Mouse (Mus musculus): Measurements from ENCODE around the gene Hist1h4h. TPM values are rescaled to one million over a fixed set of nuclear protein-coding genes. Genes with fewer than 3 reads are reported as not detected.
"Not testable (repeated sequence)": the region's sequence is repeated elsewhere in the genome, so short reads cannot be mapped to it uniquely, and the experiment has no call there.

The Hist1h4h gene
- polyA plus RNA-seq, 1 experiment from 2014 or later, result 3.3 TPM

GRCm38 (mm10) chr13:23575271-23575851, 44.5 kb downstream of the Hist1h4h start, which contains the start of gene Hist1h3d:
Gene Hist1h3d, plus strand, starts transcription at chr13:23575763.
- Histone ChIP-seq H3K9me3 (ENCODE audit: control insufficient read depth, low read length) (no peaks in the 10 kb centered on the region), H3K4me2 (peak within 1 kb of the TSS; percentile 92), H3K36me3 (ENCODE audit: control insufficient read depth, insufficient read depth, low read length) (no peaks in the 10 kb centered on the region), H3K4me3 (ENCODE audit: low read depth, low read length) (peak within 1 kb of the TSS; percentile 53), H3K9ac (ENCODE audit: low read depth, low read length) (peak within 1 kb of the TSS; percentile 89), H3K27ac (ENCODE audit: low read depth, low read length) (peak within 1 kb of the TSS; percentile 99), H3K27me3 (replicated peaks; ENCODE audit: control insufficient read depth, insufficient read depth, low read length) (no peaks in the 10 kb centered on the region), H3K4me1 (replicated peaks; ENCODE audit: control insufficient read depth, insufficient read depth, low read length) (peaks cover 7% of the 10 kb centered on the region)
- ATAC-seq (replicated peaks; ENCODE audit: low FRiP score) (peak; percentile 50), DNase-seq (ENCODE audit: low spot score) (no peak)
- whole genome bisulfite sequencing, result 1% methylated on average over 18 of the region's 18 CpGs

GRCm38 (mm10) chr13:23575864-23576313, 45.0 kb downstream of the Hist1h4h start:
- H3K27ac ChIP-seq (ENCODE audit: low read depth, low read length), result peak overlapping the region; percentile 99
- not testable (repeated sequence) for H3K36me3 ChIP-seq (ENCODE audit: control insufficient read depth, insufficient read depth, low read length); H3K27me3 ChIP-seq (replicated peaks; ENCODE audit: control insufficient read depth, insufficient read depth, low read length); DNase-seq (ENCODE audit: low spot score); H3K9me3 ChIP-seq (ENCODE audit: control insufficient read depth, low read length); H3K4me1 ChIP-seq (replicated peaks; ENCODE audit: control insufficient read depth, insufficient read depth, low read length); ATAC-seq (replicated peaks; ENCODE audit: low FRiP score)
- H3K9ac ChIP-seq (ENCODE audit: low read depth, low read length), result peak overlapping the region; percentile 89
- whole genome bisulfite sequencing, result under 1% methylated on average over 9 of the region's 40 CpGs
- H3K4me2 ChIP-seq, result peak overlapping the region; percentile 92
- H3K4me3 ChIP-seq (ENCODE audit: low read depth, low read length), result peak overlapping the region; percentile 53

GRCm38 (mm10) chr13:23576351-23576881, 45.6 kb downstream of the Hist1h4h start:
- H3K4me1 ChIP-seq (replicated peaks; ENCODE audit: control insufficient read depth, insufficient read depth, low read length), result peaks cover 11% of the 10 kb centered on the region

GRCm38 (mm10) chr13:23576906-23577639, 46.2 kb downstream of the Hist1h4h start:
- H3K9me3 ChIP-seq (ENCODE audit: control insufficient read depth, low read length), result no peaks in the 10 kb centered on the region
- peaks cover 14% of the 10 kb centered on the region for H3K4me1 ChIP-seq (replicated peaks; ENCODE audit: control insufficient read depth, insufficient read depth, low read length)
- 43% methylated on average over 6 of the region's 6 CpGs for WGBS
- no peak for ATAC-seq (replicated peaks; ENCODE audit: low FRiP score)
- H3K4me2 ChIP-seq, result peak overlapping the region; percentile 92
- H3K4me3 ChIP-seq (ENCODE audit: low read depth, low read length), result peak overlapping the region; percentile 53
- H3K27ac ChIP-seq (ENCODE audit: low read depth, low read length), result peak overlapping the region; percentile 99
- H3K36me3 ChIP-seq (ENCODE audit: control insufficient read depth, insufficient read depth, low read length), result no peaks in the 10 kb centered on the region
- H3K27me3 ChIP-seq (replicated peaks; ENCODE audit: control insufficient read depth, insufficient read depth, low read length), result no peaks in the 10 kb centered on the region
- no peak for DNase-seq (ENCODE audit: low spot score)
- peak overlapping the region; percentile 89 for H3K9ac ChIP-seq (ENCODE audit: low read depth, low read length)

More at GRCm38 (mm10) chr13:23576351-23576881, 45.6 kb downstream of the Hist1h4h start:
- ATAC-seq (replicated peaks; ENCODE audit: low FRiP score), result no peak
- WGBS, result 6% methylated on average over 7 of the region's 7 CpGs
- H3K4me2 ChIP-seq, result peak overlapping the region; percentile 92
- peak overlapping the region; percentile 89 for H3K9ac ChIP-seq (ENCODE audit: low read depth, low read length)
- H3K4me3 ChIP-seq (ENCODE audit: low read depth, low read length), result peak overlapping the region; percentile 53
- H3K27ac ChIP-seq (ENCODE audit: low read depth, low read length), result peak overlapping the region; percentile 99
- no peaks in the 10 kb centered on the region for H3K36me3 ChIP-seq (ENCODE audit: control insufficient read depth, insufficient read depth, low read length)
- H3K9me3 ChIP-seq (ENCODE audit: control insufficient read depth, low read length), result no peaks in the 10 kb centered on the region
- peak; percentile 55 for DNase-seq (ENCODE audit: low spot score)
- H3K27me3 ChIP-seq (replicated peaks; ENCODE audit: control insufficient read depth, insufficient read depth, low read length), result no peaks in the 10 kb centered on the region

- Histone ChIP-seq H3K36me3 (ENCODE audit: control insufficient read depth, insufficient read depth, low read length) (no peaks in the 10 kb centered on the region), H3K9me3 (ENCODE audit: control insufficient read depth, low read length) (no peaks in the 10 kb centered on the region), H3K4me2 (no peak overlapping the region), H3K27me3 (replicated peaks; ENCODE audit: control insufficient read depth, insufficient read depth, low read length) (no peaks in the 10 kb centered on the region), H3K4me1 (replicated peaks; ENCODE audit: control insufficient read depth, insufficient read depth, low read length) (peaks cover 20% of the 10 kb centered on the region), H3K27ac (ENCODE audit: low read depth, low read length) (no peak overlapping the region), H3K9ac (ENCODE audit: low read depth, low read length) (no peak overlapping the region), H3K4me3 (ENCODE audit: low read depth, low read length) (no peak overlapping the region)
- no peak for ATAC-seq (replicated peaks; ENCODE audit: low FRiP score)
- no peak for DNase-seq (ENCODE audit: low spot score)
- WGBS, result 95% methylated on average over 1 of the region's 1 CpGs
Measured at GRCm38 (mm10) chr13:23577835-23578234, 47.0 kb downstream of the Hist1h4h start.

Small RNAs within 50 kb of the gene (microRNA-seq; reads per million reads assigned to microRNA genes)
- gene Gm44297 (ENCODE audit: borderline number of aligned reads) (4.2 reads per million, percentile 9 among the genes with 10 or more reads in this experiment), gene Gm44359 (ENCODE audit: borderline number of aligned reads) (1.1 reads per million), gene Gm44394 (ENCODE audit: borderline number of aligned reads) (1.8 reads per million), gene n-TStga1 (ENCODE audit: borderline number of aligned reads) (12.0 reads per million, percentile 24 among the genes with 10 or more reads in this experiment)

Other genes starting within 250 kb of the Hist1h4h start
- 36.4 and 37.0 TPM in 2 replicates for gene Zfp322a, start 161.8 kb upstream of the Hist1h4h start, polyA plus RNA-seq (2014; fragmentation: Nextera tagmentation; extraction: Ambion mirVana)
- gene Abt1, start 107.2 kb upstream of the Hist1h4h start, polyA plus RNA-seq (2014; fragmentation: Nextera tagmentation; extraction: Ambion mirVana), result 13.1 and 13.4 TPM in 2 replicates
- 1.8 and 2.2 TPM in 2 replicates for gene Btn1a1, start 65.1 kb upstream of the Hist1h4h start, polyA plus RNA-seq (2014; fragmentation: Nextera tagmentation; extraction: Ambion mirVana)
- gene Btn2a2, start 42.2 kb upstream of the Hist1h4h start, polyA plus RNA-seq (2014; fragmentation: Nextera tagmentation; extraction: Ambion mirVana), result 0.08 and 0.32 TPM in 2 replicates
- 1.1 and 5.1 TPM in 2 replicates for gene Hist1h2af, start 2.9 kb downstream of the Hist1h4h start, polyA plus RNA-seq (2014; fragmentation: Nextera tagmentation; extraction: Ambion mirVana)
- 5.2 TPM in 2 replicates for gene Hist1h3g, start 4.4 kb downstream of the Hist1h4h start, polyA plus RNA-seq (2014; fragmentation: Nextera tagmentation; extraction: Ambion mirVana)
- gene Hist1h2bh, start 12.3 kb downstream of the Hist1h4h start, polyA plus RNA-seq (2014; fragmentation: Nextera tagmentation; extraction: Ambion mirVana), result 1.6 and 1.7 TPM in 2 replicates
- 0.42 and 0.62 TPM in 2 replicates for gene Hist1h3f, start 13.0 kb downstream of the Hist1h4h start, polyA plus RNA-seq (2014; fragmentation: Nextera tagmentation; extraction: Ambion mirVana)
- gene Hist1h4f, start 20.6 kb downstream of the Hist1h4h start, polyA plus RNA-seq (2014; fragmentation: Nextera tagmentation; extraction: Ambion mirVana), result 0.66 and 1.4 TPM in 2 replicates
- 0.68 and 0.82 TPM in 2 replicates for gene Hist1h1d, start 22.2 kb downstream of the Hist1h4h start, polyA plus RNA-seq (2014; fragmentation: Nextera tagmentation; extraction: Ambion mirVana)
- gene Hist1h3e, start 31.3 kb downstream of the Hist1h4h start, polyA plus RNA-seq (2014; fragmentation: Nextera tagmentation; extraction: Ambion mirVana), result 3.5 and 5.6 TPM in 2 replicates
- 61.3 and 62.9 TPM in 2 replicates for gene Hist1h2ae, start 40.2 kb downstream of the Hist1h4h start, polyA plus RNA-seq (2014; fragmentation: Nextera tagmentation; extraction: Ambion mirVana)
- 5.7 and 6.3 TPM in 2 replicates for gene Hist1h2bg, start 40.3 kb downstream of the Hist1h4h start, polyA plus RNA-seq (2014; fragmentation: Nextera tagmentation; extraction: Ambion mirVana)
- gene Hist1h2bf, start 43.1 kb downstream of the Hist1h4h start, polyA plus RNA-seq (2014; fragmentation: Nextera tagmentation; extraction: Ambion mirVana), result 1.8 TPM in 2 replicates
- gene Hist1h2ad, start 43.3 kb downstream of the Hist1h4h start, polyA plus RNA-seq (2014; fragmentation: Nextera tagmentation; extraction: Ambion mirVana), result 0.84 and 0.92 TPM in 2 replicates
- gene Hist1h3d, start 44.7 kb downstream of the Hist1h4h start, polyA plus RNA-seq (2014; fragmentation: Nextera tagmentation; extraction: Ambion mirVana), result 7.7 and 8.5 TPM in 2 replicates
- 92.8 and 99.3 TPM in 2 replicates for gene Hist1h4d, start 50.5 kb downstream of the Hist1h4h start, polyA plus RNA-seq (2014; fragmentation: Nextera tagmentation; extraction: Ambion mirVana)
- 4.4 TPM in 2 replicates for gene Hist1h2be, start 90.1 kb downstream of the Hist1h4h start, polyA plus RNA-seq (2014; fragmentation: Nextera tagmentation; extraction: Ambion mirVana)
- gene Hist1h1e, start 91.5 kb downstream of the Hist1h4h start, polyA plus RNA-seq (2014; fragmentation: Nextera tagmentation; extraction: Ambion mirVana), result 17.5 and 21.2 TPM in 2 replicates
- 0.79 and 1.5 TPM in 2 replicates for gene Hist1h2ac, start 152.9 kb downstream of the Hist1h4h start, polyA plus RNA-seq (2014; fragmentation: Nextera tagmentation; extraction: Ambion mirVana)
- gene Hist1h2bc, start 153.1 kb downstream of the Hist1h4h start, polyA plus RNA-seq (2014; fragmentation: Nextera tagmentation; extraction: Ambion mirVana), result 31.9 and 35.7 TPM in 2 replicates
- not detected in 2 replicates for gene Hist1h1t, start 164.8 kb downstream of the Hist1h4h start, polyA plus RNA-seq (2014; fragmentation: Nextera tagmentation; extraction: Ambion mirVana)
- gene Hist1h4c, start 167.4 kb downstream of the Hist1h4h start, polyA plus RNA-seq (2014; fragmentation: Nextera tagmentation; extraction: Ambion mirVana), result 5.1 and 5.2 TPM in 2 replicates
- gene Hfe, start 179.8 kb downstream of the Hist1h4h start, polyA plus RNA-seq (2014; fragmentation: Nextera tagmentation; extraction: Ambion mirVana), result 6.1 and 7.2 TPM in 2 replicates
- 24.2 and 25.8 TPM in 2 replicates for gene Hist1h1c, start 207.8 kb downstream of the Hist1h4h start, polyA plus RNA-seq (2014; fragmentation: Nextera tagmentation; extraction: Ambion mirVana)
- gene Hist1h3c, start 214.6 kb downstream of the Hist1h4h start, polyA plus RNA-seq (2014; fragmentation: Nextera tagmentation; extraction: Ambion mirVana), result 6.1 and 6.7 TPM in 2 replicates
- 3.1 and 4.6 TPM in 2 replicates for gene Hist1h2bb, start 215.7 kb downstream of the Hist1h4h start, polyA plus RNA-seq (2014; fragmentation: Nextera tagmentation; extraction: Ambion mirVana)
- 38.5 and 42.1 TPM in 2 replicates for gene Hist1h2ab, start 220.1 kb downstream of the Hist1h4h start, polyA plus RNA-seq (2014; fragmentation: Nextera tagmentation; extraction: Ambion mirVana)
- 5.5 and 8.3 TPM in 2 replicates for gene Hist1h3b, start 221.2 kb downstream of the Hist1h4h start, polyA plus RNA-seq (2014; fragmentation: Nextera tagmentation; extraction: Ambion mirVana)
- gene Hist1h4b, start 226.0 kb downstream of the Hist1h4h start, polyA plus RNA-seq (2014; fragmentation: Nextera tagmentation; extraction: Ambion mirVana), result 4.0 TPM in 2 replicates
- gene Hist1h4a, start 230.2 kb downstream of the Hist1h4h start, polyA plus RNA-seq (2014; fragmentation: Nextera tagmentation; extraction: Ambion mirVana), result 0.57 TPM in 1 of 2 replicates, not detected in the other
- gene Hist1h3a, start 231.3 kb downstream of the Hist1h4h start, polyA plus RNA-seq (2014; fragmentation: Nextera tagmentation; extraction: Ambion mirVana), result 4.2 and 8.8 TPM in 2 replicates
- gene Hist1h1a, start 232.6 kb downstream of the Hist1h4h start, polyA plus RNA-seq (2014; fragmentation: Nextera tagmentation; extraction: Ambion mirVana), result 2.8 and 3.9 TPM in 2 replicates
- gene Trim38, start 238.9 kb downstream of the Hist1h4h start, polyA plus RNA-seq (2014; fragmentation: Nextera tagmentation; extraction: Ambion mirVana), result not detected in 2 replicates

Data from liver, embryonic 11.5 days (tissue).